Mouse (Mus musculus) forebrain, embryonic 16.5 days (tissue): ENCODE results near the gene Mfsd4b1. TPM values are rescaled to one million over a fixed set of nuclear protein-coding genes. Genes with fewer than 3 reads are reported as not detected.

Experiments
- ATAC-seq: fragments of 200-750 bp; cut with Nextera tagmentation; 2 replicates; pipeline ENCODE4 v1.8.0; 2017; ENCODE audit warnings: mild to moderate bottlenecking, moderate library complexity
- H3K27ac ChIP-seq: fragments of 300-500 bp; sonication (generic); 2 replicates; pipeline ENCODE4 v1.5.1; 2014; ENCODE audit warnings: low read length, control low read depth
- H3K27me3 ChIP-seq: fragments of 300-500 bp; sonication (generic); replicated peaks from 2 replicates; pipeline ENCODE4 v1.6.1; 2014; ENCODE audit warnings: low read length; ENCODE audit not compliant: control insufficient read depth, insufficient read depth
- H3K36me3 ChIP-seq: fragments of 300-500 bp; sonication (generic); 2 replicates; pipeline ENCODE4 v1.6.1; 2014; ENCODE audit not compliant: control insufficient read depth, insufficient read depth
- H3K4me1 ChIP-seq: fragments of 300-500 bp; sonication (generic); replicated peaks from 2 replicates; pipeline ENCODE4 v1.6.1; 2014; ENCODE audit warnings: low read length; ENCODE audit not compliant: control insufficient read depth, insufficient read depth
- H3K4me2 ChIP-seq: fragments of 300-500 bp; sonication (generic); 2 replicates; pipeline ENCODE4 v1.6.1; 2014; ENCODE audit warnings: mild to moderate bottlenecking, low read length, control low read depth
- H3K4me3 ChIP-seq: fragments of 300-500 bp; sonication (generic); replicated peaks from 2 replicates; pipeline ENCODE4 v1.5.1; 2014; ENCODE audit warnings: mild to moderate bottlenecking, low read length, control low read depth
- H3K9ac ChIP-seq: fragments of 300-500 bp; sonication (generic); replicated peaks from 2 replicates; pipeline ENCODE4 v1.6.1; 2014; ENCODE audit warnings: low read depth, low read length, control low read depth
- H3K9me3 ChIP-seq: fragments of 300-500 bp; sonication (generic); 2 replicates; pipeline ENCODE4 v1.6.1; 2016; ENCODE audit warnings: low read length; ENCODE audit not compliant: control insufficient read depth
- WGBS: fragments of 180-500 bp; shearing (Covaris S2); extraction: QIAGEN DNeasy Blood & Tissue Kit; methylation state at CpG from one replicate; pipeline ENCODE4 v1.1.7; 2014; 5-methylcytosine and 5-hydroxymethylcytosine counted together
- polyA plus RNA-seq: library from polyadenylated mRNA; unstranded; fragments of >200 nt; fragmentation: Nextera tagmentation; extraction: Ambion mirVana; gene quantifications from 2 replicates; pipeline ENCODE4 v1.2.1, GENCODE M21; 2015

Gene Mfsd4b1
- polyA plus RNA-seq, 1 experiment from 2014 or later, result 0.32 TPM

DNA sequence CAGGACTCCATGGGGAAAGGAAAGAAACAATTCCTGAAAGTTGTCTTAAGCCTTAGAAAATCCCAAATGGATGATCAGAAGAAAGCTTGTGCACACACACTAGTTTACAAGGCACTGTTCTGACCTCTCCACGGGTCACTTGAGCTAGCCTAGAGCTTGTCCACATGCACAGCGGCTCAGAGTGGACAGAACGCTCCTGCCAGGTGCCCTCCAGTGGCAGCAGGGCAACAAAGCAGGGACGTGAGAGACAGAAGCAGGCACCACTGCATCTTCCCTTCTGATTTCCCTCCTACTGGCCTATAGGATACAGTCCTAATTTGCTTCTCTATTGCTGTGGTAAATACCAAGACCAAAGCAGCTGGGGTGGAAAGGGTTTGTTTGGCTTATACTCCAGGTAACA is 16.3 kb upstream of the Mfsd4b1 start:
- Histone ChIP-seq H3K9me3 (no peaks in the 10 kb centered on the region), H3K27ac (no peak overlapping the region), H3K27me3 (no peaks in the 10 kb centered on the region), H3K4me2 (no peak overlapping the region), H3K36me3 (no peaks in the 10 kb centered on the region), H3K4me3 (no peak overlapping the region), H3K4me1 (peaks cover 6% of the 10 kb centered on the region; the same call in 1 of the 2 replicates), H3K9ac (no peak overlapping the region)
- ATAC-seq, result no peak
- WGBS, result 19% methylated on average over 4 of the region's 4 CpGs

DNA sequence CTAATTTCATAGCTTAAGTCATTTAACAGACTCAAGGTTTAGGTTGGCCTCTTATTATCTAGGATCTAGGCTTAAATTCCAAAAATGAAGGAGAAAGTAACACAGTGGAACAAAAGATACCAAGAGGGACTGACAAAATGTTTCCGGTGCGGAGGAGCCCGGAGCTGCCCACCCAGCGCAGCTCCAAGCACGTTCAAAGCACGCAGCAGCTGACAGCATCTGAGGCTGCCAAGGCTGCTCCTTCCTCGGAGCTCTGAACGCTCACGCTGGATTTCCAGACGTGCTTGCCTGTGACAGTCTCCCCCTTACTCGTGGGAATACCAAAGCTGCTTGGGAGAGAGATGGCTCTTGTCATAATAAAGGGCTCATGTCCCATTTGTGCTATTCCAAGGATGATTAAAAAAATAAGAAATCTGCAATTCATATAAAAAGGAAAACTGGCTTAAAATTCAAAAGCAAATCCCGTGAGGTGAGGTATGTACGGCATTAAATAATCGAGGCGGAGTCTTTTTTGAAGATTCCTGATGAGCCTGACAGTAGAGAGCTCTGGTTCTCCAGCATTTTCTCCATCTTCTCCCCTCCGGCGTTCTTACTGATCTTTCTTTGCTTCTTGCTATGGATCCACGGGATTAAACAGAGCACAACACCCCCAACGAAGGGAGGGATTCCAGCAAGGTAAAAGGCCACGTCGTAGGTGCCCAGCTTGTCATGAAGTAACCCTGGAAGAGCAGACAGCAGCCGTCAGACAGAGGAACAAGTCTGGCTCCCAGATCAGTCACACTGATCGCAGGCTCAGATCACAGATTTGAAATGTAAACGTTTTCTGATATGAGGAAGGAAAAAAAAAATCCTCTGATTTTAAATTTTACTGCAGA is 11.9 kb upstream of the Mfsd4b1 start:
- 0 out of 2 replicates have a peak overlapping the region, but pooled peaks have one; percentile 11 for H3K4me3 ChIP-seq
- WGBS, result 57% methylated on average over 24 of the region's 24 CpGs

DNA sequence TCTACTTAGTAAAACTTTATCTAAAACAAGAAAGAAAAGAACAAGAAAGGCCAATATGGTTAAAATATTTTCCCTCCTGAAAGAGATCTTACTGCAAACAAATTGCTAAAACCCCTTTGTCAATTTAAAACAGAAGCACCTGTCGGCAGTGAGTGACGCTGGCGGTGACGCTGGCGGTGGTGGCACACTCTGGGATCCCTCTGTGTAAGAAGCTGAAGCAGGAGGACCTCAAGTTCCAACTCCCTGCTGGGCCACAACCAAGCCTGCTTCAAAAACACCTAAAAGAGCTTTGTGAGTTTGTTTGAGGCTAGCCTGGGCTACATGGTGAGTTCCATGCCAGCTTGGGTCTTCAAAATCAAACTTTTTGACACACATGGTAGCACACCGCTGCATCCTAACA is 9.9 kb upstream of the Mfsd4b1 start:
- ATAC-seq, result no peak
- H3K9me3 ChIP-seq, result no peaks in the 10 kb centered on the region
- no peak overlapping the region for H3K4me3 ChIP-seq
- H3K27ac ChIP-seq, result no peak overlapping the region
- WGBS, result 93% methylated on average over 6 of the region's 6 CpGs
- no peaks in the 10 kb centered on the region for H3K36me3 ChIP-seq
- no peak overlapping the region for H3K4me2 ChIP-seq
- H3K9ac ChIP-seq, result no peak overlapping the region
- H3K4me1 ChIP-seq, result peaks cover 6% of the 10 kb centered on the region; the same call in 1 of the 2 replicates
- no peaks in the 10 kb centered on the region for H3K27me3 ChIP-seq

More for the DNA sequence above, 11.9 kb upstream of the Mfsd4b1 start:
- ATAC-seq, result peak; percentile 94
- Histone ChIP-seq H3K4me2 (peak overlapping the region; percentile 34), H3K36me3 (no peaks in the 10 kb centered on the region), H3K9me3 (no peaks in the 10 kb centered on the region), H3K9ac (0 out of 2 replicates have a peak overlapping the region, but pooled peaks have one; percentile 3), H3K27me3 (no peaks in the 10 kb centered on the region), H3K27ac (peak overlapping the region; percentile 79), H3K4me1 (peaks cover 6% of the 10 kb centered on the region; the same call in 1 of the 2 replicates)

DNA sequence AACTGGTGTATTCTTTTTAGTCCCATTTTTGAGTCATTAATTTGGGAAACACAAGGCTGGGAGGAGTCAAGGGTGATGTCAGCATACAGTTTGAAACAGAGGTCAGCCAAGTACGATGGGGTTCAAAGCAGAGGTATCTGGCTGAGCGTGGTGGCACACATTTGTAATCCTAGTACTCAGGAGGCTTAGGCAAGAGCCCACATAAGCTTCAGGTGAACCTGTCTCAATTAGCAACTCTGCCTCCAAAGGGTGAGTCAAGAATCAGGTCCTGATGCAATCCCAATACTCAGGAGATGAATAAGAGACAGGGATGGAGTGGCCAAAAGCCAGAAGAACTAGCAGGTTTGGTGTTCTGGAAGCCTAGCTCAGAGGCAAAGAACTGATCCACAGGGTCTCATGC is 7.8 kb upstream of the Mfsd4b1 start:
- H3K27me3 ChIP-seq, result no peaks in the 10 kb centered on the region
- H3K4me1 ChIP-seq, result peaks cover 6% of the 10 kb centered on the region; the same call in 1 of the 2 replicates
- no peak overlapping the region for H3K4me2 ChIP-seq
- H3K9me3 ChIP-seq, result no peaks in the 10 kb centered on the region
- H3K9ac ChIP-seq, result no peak overlapping the region
- no peak overlapping the region for H3K27ac ChIP-seq
- no peak for ATAC-seq
- 75% methylated on average over 2 of the region's 2 CpGs for whole genome bisulfite sequencing
- H3K4me3 ChIP-seq, result no peak overlapping the region
- no peaks in the 10 kb centered on the region for H3K36me3 ChIP-seq

DNA sequence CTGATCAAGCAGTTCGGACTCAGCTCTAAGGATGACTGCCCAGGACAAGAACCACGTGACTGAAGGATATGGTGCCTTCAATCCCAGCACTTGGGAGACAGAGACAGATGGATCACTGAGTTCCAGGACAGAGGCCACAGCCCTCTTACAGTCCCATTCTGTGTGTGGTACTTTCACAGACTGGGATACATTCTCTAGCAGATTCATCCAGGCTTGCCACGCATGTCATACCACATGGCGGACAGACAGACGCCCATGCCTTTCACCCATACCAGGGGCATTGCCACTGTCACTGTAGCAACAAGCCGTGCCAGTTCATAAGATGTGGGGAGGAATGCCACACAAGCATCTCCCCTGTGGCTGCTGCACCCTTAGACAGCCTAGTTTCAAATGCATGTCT is 5.6 kb upstream of the Mfsd4b1 start:
- no peaks in the 10 kb centered on the region for H3K27me3 ChIP-seq
- H3K9ac ChIP-seq, result no peak overlapping the region
- no peaks in the 10 kb centered on the region for H3K4me1 ChIP-seq
- 95% methylated on average over 6 of the region's 6 CpGs for WGBS
- no peak overlapping the region for H3K4me2 ChIP-seq
- 0 out of 2 replicates have a peak, but pooled peaks cover 3% of the 10 kb centered on the region for H3K9me3 ChIP-seq
- no peaks in the 10 kb centered on the region for H3K36me3 ChIP-seq
- no peak overlapping the region for H3K4me3 ChIP-seq
- ATAC-seq, result no peak
- H3K27ac ChIP-seq, result no peak overlapping the region

DNA sequence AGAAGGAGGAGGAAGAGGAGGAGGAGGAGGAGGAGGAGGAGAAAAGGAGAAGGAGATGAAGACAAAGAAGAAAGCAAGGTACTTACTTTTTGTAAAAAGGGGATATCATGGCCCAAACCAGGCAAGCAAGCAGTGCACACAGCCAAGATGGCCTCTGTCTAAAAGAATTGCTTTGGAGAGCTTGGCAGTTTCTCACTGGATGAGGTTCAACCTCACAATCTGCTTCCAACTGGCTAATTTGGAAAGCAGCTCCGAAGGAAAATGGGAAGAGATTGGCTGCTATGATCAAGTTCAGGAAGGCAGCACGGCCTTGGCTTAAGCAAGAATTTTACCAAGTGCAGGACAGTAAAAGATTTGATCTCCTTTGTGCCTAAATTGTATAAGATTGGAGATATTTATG is 4.5 kb upstream of the Mfsd4b1 start:
- Histone ChIP-seq H3K9ac (no peak overlapping the region), H3K27me3 (no peaks in the 10 kb centered on the region), H3K9me3 (0 out of 2 replicates have a peak, but pooled peaks cover 3% of the 10 kb centered on the region), H3K36me3 (no peaks in the 10 kb centered on the region), H3K27ac (no peak overlapping the region), H3K4me2 (no peak overlapping the region), H3K4me1 (peaks cover 6% of the 10 kb centered on the region), H3K4me3 (no peak overlapping the region)
- ATAC-seq, result no peak
- WGBS, result 63% methylated on average over 2 of the region's 2 CpGs

DNA sequence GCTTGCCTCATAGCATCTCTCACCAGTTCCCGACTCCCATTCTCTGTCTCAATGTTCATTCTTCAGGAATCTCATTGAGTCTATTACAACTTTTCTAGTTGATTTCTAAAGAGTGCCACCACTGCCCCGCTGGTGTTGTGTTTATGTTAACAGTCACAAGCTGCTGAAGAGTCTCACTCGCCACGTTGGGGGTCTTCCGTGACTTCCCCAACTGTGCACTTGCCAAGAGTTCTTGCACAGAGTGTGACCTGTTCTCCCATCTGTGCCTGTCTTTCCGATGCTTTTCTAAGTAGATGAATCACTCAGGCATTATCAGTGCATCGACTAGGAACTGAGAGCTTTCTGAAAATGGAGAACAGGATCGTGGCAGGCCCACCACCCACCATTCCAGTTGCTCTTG is 3.0 kb upstream of the Mfsd4b1 start:
- WGBS, result 81% methylated on average over 8 of the region's 8 CpGs
- no peaks in the 10 kb centered on the region for H3K27me3 ChIP-seq
- H3K4me2 ChIP-seq, result no peak overlapping the region
- no peak overlapping the region for H3K9ac ChIP-seq
- 0 out of 2 replicates have a peak, but pooled peaks cover 3% of the 10 kb centered on the region for H3K9me3 ChIP-seq
- ATAC-seq, result no peak
- no peak overlapping the region for H3K27ac ChIP-seq
- H3K36me3 ChIP-seq, result no peaks in the 10 kb centered on the region
- no peak overlapping the region for H3K4me3 ChIP-seq
- H3K4me1 ChIP-seq, result peaks cover 9% of the 10 kb centered on the region

DNA sequence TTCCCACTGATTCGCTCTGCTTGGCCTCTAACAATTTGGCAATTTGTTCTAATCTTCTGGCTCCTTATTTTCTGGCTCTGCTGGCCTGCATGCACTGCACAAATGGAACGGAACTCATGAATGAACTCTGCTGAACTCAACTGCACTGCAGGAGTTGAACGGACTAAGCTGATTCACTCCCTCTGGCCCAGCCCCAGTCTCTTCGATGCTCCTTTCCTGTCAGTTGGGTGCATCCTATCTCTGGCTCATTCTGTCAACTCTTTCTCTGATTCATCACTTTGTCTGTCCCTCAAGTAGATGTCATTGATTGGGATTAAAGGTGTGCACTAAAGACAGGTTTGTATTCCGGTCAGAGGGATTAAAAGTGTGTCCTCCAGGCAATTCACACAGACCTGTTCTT is 1.5 kb upstream of the Mfsd4b1 start:
- no peak overlapping the region for H3K27ac ChIP-seq
- H3K27me3 ChIP-seq, result no peaks in the 10 kb centered on the region
- no peaks in the 10 kb centered on the region for H3K36me3 ChIP-seq
- H3K9me3 ChIP-seq, result 0 out of 2 replicates have a peak, but pooled peaks cover 3% of the 10 kb centered on the region
- no peak overlapping the region for H3K4me3 ChIP-seq
- 86% methylated on average over 5 of the region's 5 CpGs for WGBS
- H3K9ac ChIP-seq, result no peak overlapping the region
- H3K4me1 ChIP-seq, result peaks cover 9% of the 10 kb centered on the region
- H3K4me2 ChIP-seq, result no peak overlapping the region
- no peak for ATAC-seq

DNA sequence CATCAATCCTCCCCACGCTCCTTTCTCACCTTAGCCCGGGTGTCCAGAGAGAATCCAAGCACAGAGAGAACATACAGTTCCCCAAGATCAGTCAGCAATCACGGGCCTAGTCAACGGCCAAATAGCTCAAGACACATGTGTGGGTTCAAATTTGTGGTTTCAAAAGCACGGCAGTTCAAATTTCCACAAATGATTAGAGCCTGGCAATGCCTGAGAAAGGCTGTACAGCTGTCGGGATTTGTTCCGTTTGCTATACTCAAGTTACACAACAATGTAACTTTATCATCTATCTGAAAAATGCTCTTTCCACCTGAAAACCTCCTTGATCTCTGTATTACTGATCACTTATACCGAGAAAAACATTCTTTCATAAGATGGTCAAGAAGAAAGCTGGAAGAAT is 492 bp upstream of the Mfsd4b1 start:
- WGBS, result 66% methylated on average over 8 of the region's 8 CpGs
- Histone ChIP-seq H3K4me1 (peaks cover 9% of the 10 kb centered on the region), H3K27ac (no peak overlapping the region; the same call in 1 of the 2 replicates), H3K36me3 (no peaks in the 10 kb centered on the region), H3K9ac (no peak overlapping the region; the same call in 1 of the 2 replicates), H3K4me3 (peak overlapping the region; percentile 73), H3K4me2 (peak overlapping the region; percentile 86), H3K27me3 (no peaks in the 10 kb centered on the region), H3K9me3 (0 out of 2 replicates have a peak, but pooled peaks cover 3% of the 10 kb centered on the region)
- ATAC-seq, result no peak
